Mouse (Mus musculus): ENCODE measurements around the gene Pygb.

Pygb gene

DNA sequence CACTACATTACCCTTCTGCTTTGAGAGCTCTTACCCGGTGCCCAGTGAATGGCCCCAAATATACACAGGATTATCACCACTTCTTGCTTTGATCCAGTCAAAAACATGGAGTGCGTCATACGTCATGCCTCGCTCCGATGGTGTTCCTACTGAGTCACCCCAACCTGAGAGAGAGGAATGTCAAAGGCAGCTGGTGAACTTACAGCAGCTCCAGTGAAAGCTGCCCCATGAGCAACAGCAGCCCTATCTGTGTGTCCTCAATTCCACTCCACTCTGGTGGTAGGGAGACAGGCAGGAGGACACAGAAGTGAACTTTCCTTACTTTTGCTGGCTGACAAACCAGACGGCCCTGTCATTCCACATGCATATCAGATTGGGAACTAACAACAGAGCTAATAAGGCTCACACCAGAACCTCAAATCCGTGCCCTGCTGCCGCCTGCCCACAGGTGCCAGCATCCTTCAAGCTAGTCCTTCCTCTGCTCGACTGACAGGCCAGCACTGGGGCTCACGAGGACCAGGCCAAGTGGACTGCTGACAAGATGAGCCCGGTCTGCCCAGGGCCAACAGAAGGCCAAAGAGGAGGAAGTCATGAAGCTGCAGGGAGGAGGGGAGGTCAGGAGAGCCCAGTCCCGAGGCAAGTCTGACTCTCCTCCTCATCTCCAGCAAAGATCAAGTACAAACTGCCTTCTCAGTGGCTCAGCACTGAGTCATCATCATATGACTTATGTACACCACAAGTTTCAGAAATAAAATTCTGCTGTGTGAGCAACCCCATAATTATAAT lies 53.3 kb downstream of the Pygb start:
- DNase-seq (ENCODE audit: low spot score in 2 of 2), result no peak

DNA sequence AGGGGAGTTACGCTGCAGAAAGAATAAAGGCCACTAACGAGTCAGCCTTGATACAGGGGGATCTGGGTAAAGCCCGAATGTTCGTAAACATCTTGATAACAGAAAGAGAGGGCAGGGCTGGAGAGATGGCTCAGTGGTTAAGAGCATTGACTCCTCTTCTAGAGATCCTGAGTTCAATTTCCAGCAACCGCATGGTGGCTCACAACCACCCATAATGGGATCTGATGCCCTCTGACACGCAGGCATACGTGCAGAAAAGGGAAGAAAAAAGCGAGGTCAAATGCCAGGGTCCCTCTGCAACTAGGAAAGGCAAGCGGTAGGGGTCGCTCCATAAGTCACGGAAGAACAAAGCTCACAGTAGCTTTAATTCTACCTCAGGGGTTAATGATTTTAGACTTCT lies 54.6 kb downstream of the Pygb start:
- DNase-seq (ENCODE audit: low spot score in 2 of 2), result no peak

DNA sequence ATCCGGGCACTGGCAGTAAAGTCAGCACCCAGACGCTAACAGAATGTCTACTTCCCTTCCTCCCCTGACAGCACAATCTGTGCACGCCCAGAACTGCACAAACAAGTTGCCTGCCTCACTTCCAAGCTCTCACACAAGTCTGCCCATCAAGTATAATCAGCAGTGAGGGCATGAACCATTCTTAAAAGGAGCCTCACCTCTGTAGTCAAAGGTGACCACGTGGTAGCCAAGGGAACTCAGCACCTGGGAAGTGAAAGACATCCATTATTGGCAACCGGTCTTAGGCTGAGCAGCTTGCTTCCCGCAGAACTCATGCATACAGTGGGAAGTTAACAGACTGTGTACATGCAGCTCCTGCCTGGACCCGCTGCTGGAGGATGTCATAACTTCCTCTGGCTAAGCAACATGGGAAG lies 55.5 kb downstream of the Pygb start:
- DNase-seq (ENCODE audit: low spot score in 2 of 2), result no peak

DNA sequence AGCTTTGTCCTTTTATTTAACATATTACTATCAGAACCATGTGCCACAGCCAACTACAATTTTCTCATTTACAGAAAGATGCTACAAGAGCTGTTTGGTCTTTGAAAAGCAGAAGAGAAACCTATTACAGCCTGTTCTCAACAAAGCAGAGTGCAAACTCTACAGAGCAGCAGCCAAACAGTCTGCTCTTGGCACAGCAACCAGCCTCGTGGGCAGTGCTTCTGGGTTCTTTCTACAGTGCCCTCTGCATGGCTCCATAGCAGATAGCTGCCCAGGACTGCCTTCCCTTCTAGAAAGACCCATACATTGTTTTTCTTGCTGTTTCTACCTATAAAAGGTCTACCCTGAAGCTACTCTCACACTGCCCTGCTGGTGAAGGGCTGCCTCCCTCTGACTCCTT lies 58.3 kb downstream of the Pygb start:
- DNase-seq (ENCODE audit: low spot score in 2 of 2), result peak; percentile 45 to 48

DNA sequence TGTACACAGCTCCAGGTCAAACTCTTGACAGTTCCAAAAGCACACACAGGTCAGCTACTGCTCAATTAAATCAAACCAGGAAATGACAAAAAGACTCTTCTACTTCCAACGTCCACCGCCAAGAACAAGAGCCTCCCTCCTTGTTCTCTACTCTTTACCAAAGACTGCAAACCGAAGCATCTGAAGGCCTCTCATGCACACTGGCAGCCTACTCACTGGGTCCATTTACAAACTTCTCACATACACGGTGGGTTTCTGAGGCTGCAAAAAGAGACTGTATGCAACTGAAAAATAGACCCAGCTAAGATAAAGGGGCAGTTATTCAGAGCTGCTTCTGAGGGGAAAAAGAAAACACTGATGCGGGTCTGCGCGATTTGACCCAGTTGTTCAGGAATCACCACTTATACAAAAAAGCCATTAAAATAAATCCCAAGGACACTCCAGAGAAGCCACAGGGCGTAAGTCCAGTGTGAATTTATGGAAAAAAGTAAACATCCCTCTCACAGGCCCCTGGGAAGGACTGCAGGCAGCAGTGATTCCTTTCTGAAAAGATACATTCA lies 61.0 kb downstream of the Pygb start:
- DNase-seq (ENCODE audit: low spot score in 2 of 2), result no peak

DNA sequence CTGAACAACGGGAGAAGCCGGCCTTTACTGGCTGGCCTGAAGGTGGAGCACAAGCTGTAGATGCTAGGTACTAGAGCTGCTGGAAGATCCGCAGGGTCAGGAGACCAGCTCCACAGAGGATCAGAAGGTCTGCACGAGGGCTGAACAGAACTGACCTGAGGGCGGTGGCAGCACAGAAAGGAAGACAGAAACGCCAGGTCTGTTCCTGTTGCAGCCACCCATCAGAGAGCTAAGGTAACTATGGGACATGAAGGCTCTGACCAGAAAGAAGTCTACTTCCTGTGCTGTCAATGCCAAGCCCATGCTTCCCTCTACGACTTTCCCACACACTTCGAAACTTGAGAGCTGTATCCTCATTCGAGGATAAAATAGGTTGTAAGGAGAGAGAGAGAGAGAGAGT lies 64.7 kb downstream of the Pygb start:
- no peak for DNase-seq (ENCODE audit: low spot score in 2 of 2)

DNA sequence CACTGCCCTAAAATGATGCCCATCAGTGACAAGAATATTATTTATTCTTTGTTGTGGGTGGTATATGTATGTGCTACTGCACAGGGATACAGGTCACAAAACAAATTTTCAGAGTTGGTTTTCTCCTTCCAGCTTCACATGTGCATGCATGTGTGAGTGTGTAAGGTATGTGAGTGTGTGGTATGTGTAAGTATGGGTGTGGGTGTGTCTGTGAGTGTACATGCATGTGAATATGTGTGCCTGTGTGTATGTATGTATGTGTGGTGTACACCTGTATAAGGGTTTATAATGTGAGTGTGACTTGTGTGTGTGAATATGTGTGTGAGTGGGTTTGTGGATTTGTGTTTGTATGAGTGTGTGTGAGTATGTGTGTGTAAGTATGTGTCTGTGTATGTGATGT lies 68.7 kb downstream of the Pygb start:
- DNase-seq (ENCODE audit: low spot score in 2 of 2), result no peak

DNA sequence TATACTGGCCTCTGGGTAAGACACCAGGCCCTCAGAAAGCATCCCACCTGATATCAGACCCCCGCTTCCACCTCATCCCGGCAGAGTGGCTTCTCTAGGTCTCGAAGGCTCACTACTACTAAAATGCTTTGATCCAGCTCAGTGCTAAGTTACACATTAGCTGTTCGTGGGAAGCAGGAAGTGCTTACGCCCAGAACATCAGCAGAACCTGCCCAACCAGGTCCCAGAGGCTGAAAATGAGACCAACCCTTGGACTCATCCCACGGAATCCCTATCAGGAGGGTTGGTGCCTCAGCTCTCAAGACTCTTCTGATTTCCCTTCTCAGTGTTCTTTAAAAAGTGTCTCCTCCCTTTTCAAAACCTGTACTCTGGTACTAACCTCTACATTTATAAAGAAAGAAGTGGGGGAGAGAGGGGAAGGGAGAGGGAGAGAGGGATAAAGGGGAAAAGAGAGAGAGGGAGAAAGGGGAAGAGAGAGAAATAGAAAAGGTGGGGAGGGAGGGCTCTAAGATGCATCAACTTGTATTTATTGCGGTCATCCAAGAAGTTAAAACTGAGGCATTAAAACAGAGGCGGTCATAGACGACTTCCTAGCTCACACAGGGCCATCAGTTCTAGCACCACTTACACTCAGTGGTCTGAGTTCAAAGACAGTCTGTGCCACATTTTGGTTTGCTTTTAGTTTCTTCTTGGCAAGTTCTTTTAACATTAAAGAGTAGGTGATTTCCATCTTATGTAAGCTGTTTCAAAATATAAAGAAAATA lies 72.4 kb downstream of the Pygb start:
- DNase-seq (ENCODE audit: low spot score in 2 of 2), result no peak

DNA sequence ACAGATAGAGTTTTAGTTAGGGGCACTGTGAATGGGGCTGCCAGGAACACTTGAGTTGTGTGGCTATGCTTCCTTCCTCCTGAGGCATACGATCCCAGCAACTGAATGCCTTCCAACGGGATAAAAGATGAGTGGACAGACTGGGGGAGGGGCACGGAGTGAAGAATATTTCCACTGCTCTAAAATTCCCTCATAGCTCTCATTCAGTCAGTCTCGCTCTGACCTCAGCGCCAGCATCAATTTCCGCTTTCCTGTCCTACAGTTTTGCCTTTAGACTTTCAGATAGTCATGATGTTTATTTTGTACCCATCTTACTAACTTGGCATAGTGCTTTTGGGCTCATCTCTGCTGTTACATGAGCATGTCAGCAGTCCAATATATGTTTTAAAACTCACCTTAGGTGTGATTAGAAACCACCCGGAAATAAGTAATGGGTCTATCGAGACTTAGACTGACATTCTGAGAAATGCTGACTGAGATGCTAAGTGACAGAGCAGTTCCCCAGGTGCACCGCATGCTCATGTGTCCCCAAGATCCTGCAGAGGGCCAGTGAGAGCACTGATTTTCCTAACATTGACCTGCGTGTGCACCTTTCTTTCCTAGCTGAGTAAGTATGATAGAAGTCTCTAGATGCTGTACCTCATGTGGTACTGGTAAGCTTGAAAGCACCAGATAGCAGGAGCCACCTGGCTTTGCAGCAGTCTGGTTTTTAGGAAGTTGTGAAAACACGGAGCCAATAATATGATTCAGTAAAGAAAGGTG lies 73.4 kb downstream of the Pygb start:
- DNase-seq (ENCODE audit: low spot score in 2 of 2), result no peak

DNA sequence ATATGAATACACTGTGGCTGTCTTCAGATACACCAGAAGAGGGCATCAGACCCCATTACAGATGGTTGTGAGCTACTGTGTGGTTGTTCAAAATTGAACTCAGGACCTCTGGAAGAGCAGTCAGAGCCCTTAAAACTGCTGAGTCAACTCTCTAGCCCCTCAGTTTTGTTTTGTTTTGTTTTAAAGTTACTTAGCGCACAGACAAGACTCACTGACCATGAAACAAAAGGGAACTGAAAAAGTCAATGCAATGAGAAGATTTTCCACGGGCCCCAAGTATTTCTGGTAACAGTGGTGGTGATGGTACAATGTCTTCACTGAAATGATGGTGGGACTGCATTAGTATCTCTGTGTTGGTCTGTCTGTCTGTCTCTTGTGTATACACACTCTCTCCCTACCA lies 74.6 kb downstream of the Pygb start:
- DNase-seq (ENCODE audit: low spot score in 2 of 2), result peak; percentile 24 to 57

DNA sequence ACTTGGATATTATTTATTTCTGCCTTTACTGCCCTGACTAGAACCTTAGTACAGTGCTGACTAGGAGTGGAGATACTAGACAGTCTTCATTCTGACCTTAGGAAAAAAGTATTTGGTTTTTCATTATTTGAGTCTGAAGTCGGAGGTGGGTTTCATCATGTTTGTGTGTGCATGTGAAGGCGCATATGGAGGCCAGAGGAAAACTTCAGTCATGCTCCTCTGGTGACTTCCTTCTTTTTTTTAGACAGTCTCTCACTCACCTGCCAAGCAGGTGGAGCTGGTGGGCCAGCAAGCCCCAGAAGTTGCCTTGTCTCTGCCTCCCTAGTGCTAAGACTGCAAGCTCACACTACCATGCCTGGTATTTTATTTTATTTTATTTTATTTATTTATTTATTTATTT lies 80.5 kb downstream of the Pygb start:
- no peak for DNase-seq (ENCODE audit: low spot score in 2 of 2)

DNA sequence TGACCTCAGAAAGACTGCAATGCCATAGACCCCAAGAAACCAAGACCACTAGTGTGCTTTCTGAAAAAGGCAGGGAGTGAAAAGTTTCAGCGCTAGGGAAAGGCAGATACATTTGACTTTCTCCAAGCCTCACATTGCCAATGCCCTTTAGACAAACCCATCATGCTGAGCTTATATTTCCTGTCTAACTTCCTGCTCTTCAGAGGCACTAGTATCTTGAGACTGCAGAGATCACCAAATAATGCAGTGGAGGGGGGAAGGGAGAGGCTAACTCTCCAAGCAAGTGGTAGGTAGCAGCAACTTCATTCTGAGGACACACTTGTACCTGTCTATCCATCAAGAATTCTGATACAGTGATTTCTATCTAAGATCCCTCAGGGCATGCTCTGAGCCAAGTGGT lies 82.9 kb downstream of the Pygb start:
- DNase-seq (ENCODE audit: low spot score in 2 of 2), result peak; percentile 45 to 47

DNA sequence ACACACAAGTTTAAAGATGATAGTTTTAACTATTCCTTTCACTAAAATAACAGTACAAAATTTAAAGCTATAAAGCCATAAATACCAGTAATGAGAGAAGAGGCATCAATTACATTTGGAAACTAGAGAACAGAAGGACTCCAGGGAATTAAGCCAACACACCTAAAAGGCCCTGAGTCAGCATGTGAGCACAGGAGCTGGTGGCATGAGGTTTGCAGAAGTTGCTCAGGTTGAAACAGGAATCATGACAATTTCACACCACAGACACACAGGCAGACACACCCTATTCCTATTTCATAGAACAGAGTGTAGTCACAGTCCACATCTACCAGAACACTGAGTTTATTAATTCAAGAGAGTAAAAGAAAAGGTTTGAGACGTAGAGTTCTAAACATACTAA lies 88.0 kb downstream of the Pygb start:
- DNase-seq (ENCODE audit: low spot score in 2 of 2), result no peak

DNA sequence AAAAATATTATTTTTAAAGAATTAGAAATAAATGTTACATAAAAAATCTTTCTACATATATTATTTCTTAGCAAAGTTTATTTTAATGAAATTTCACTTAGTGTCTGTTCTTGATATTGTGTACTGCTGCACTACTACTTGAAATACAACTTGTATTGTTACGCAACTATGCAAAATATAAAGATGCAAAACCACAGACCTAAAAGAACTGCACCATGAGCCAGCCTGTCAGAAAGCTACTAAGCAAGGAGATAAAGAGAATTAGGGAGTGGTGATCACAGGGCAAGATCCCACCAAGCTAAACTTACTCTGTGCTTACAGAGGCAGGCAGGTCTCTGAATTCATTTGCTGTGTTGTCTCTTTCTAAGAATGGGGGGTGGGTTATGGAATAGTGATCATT lies 88.7 kb downstream of the Pygb start:
- no peak for DNase-seq (ENCODE audit: low spot score in 2 of 2)

DNA sequence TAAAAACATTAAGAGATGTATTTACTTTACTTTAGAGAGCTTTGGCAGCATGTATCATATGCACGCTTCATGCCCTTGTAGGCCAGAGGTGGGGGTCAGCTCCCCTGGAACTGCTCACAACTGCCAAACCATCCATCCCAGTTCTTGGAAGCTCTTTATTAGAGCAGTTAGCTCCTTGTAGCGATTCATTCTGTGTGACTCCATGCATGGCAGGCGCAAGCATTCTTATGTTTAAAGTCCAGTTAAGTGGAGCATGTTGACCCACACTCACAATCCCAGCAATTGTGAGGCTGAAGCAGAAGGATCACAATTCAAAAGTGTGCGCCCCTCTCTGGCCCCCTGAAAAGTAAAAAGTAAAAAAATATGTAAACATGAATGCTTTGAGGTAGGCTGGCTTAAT lies 91.0 kb downstream of the Pygb start:
- no peak for DNase-seq (ENCODE audit: low spot score in 2 of 2)
